Mouse (Mus musculus): Measurements from ENCODE around the gene Otor. TPM values are rescaled to one million over a fixed set of nuclear protein-coding genes. Genes with fewer than 3 reads are reported as not detected.

The Otor gene
- not detected in 2 replicates for polyA plus RNA-seq (2012; rRNA removed)

DNA sequence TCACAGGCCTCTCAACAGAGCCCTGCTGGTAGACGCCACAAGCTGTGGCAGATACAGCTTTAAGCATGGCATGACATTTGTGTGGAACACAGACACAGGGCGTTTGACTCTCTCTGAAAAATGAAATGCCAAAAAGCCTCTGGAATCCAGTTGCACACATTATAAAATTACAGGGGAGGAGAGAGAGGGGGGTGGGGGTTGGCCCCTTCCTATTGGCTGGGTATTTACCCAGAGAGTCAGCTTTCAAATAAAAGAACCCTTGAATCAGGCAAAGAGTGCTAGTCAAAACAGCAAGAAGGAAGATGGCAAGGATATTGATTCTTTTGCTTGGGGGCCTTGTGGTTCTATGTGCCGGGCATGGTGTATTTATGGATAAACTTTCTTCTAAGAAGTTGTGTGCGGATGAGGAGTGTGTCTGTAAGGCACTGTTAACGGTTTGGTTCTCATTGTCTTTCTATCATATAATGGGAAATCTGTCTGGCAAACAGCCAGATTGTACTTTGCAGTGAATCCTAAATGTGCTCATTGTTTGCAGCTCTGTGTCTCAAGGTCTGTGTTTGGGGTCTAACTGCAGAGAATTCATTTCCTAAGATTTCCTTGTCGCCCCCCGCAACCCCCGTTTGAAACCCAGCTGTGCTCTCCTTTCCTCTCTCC is at the start of gene Otor:
Otor (plus strand) TSS at position 276 of the 654 bp plus-strand sequence.
- no peak for DNase-seq
- H3K4me3 ChIP-seq (replicated peaks; ENCODE audit: extremely low read depth, low read depth, low read length) = no peak within 1 kb of the TSS
- no peaks in the 10 kb centered on the region; the same call in 1 of the 2 replicates for H3K4me1 ChIP-seq (ENCODE audit: control insufficient read depth, insufficient read depth, low read length)
- no peak for TF ChIP-seq POLR2A (IDR thresholded peaks at IDR 0.05; ENCODE audit: borderline replicate concordance, extremely low read depth, low read depth, low read length)
- no peak for TF ChIP-seq CTCF (IDR thresholded peaks at IDR 0.05; ENCODE audit: insufficient read depth, low read length)
- WGBS = 41% methylated on average over 8 of the region's 8 CpGs

DNA sequence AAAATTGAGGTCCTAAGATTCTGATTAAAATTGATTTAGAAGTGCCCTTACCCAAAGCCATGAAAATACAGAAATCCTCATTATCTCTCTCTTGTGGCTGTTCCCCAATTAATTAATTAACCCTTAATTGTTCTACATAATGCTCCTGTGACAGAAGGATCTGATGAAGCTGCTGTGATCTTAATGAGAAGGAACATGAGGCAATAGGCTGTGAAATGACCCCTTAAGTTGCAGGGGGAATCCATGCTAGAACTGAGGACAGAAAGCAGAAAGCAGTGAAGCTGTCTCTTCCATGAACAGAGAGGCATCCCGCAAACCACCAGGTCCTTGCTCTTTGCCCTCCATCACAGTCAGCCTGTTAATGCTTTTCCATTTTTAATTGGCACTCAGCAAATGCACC is 47.0 kb upstream of the Otor start:
- 90% methylated on average over 1 of the region's 1 CpGs for WGBS
- TF ChIP-seq POLR2A (IDR thresholded peaks at IDR 0.05; ENCODE audit: borderline replicate concordance, extremely low read depth, low read depth, low read length) = no peak
- no peaks in the 10 kb centered on the region; the same call in 1 of the 2 replicates for H3K4me1 ChIP-seq (ENCODE audit: control insufficient read depth, insufficient read depth, low read length)
- DNase-seq = no peak
- H3K4me3 ChIP-seq (replicated peaks; ENCODE audit: extremely low read depth, low read depth, low read length) = no peak overlapping the region

DNA sequence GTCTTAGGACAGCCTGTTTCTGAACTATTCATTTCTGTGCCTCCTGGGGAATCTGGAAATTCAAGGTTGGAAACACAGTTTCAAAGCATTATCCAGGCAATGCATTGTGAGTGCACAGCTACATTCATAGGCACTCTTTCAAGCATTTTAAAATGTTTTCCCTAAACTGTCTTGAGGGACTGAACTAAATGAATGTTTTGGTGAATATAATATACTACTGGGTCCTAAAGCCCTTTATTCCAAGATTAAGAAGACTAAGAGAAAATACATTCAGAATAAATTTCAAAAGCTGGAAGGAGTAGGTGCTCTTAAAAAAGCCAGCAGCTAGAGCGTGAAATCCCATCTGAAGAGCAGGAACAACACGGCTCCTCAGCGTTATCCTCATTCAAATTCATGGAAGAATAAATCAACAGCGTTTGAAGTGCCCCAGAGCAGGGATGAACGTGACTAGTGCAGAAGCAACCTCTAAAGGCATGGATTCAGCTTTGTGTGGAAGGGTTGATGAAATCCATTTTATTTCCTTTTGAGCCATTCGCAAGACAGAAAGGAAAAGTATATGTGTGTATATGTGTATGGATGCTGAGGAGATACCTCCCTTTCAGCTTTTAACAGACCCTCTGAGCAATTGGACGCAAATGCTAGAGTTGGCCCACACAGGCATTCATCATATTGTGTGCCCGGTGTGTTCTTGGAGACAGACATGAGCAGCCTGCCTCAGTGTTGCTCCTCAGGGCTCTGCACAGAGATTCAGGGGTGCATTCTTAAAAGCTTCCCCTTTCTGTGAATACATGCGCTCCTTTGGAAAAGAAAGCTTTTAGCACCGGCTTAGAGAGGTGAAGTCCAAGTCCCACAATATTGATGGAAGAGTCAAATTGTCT is 45.7 kb upstream of the Otor start:
- DNase-seq = no peak
- Histone ChIP-seq H3K4me3 (replicated peaks; ENCODE audit: extremely low read depth, low read depth, low read length) (no peak overlapping the region), H3K4me1 (ENCODE audit: control insufficient read depth, insufficient read depth, low read length) (no peaks in the 10 kb centered on the region; the same call in 1 of the 2 replicates)
- 78% methylated on average over 10 of the region's 10 CpGs for WGBS
- TF ChIP-seq CTCF (IDR thresholded peaks at IDR 0.05; ENCODE audit: insufficient read depth, low read length) (no peak), POLR2A (IDR thresholded peaks at IDR 0.05; ENCODE audit: borderline replicate concordance, extremely low read depth, low read depth, low read length) (no peak)

DNA sequence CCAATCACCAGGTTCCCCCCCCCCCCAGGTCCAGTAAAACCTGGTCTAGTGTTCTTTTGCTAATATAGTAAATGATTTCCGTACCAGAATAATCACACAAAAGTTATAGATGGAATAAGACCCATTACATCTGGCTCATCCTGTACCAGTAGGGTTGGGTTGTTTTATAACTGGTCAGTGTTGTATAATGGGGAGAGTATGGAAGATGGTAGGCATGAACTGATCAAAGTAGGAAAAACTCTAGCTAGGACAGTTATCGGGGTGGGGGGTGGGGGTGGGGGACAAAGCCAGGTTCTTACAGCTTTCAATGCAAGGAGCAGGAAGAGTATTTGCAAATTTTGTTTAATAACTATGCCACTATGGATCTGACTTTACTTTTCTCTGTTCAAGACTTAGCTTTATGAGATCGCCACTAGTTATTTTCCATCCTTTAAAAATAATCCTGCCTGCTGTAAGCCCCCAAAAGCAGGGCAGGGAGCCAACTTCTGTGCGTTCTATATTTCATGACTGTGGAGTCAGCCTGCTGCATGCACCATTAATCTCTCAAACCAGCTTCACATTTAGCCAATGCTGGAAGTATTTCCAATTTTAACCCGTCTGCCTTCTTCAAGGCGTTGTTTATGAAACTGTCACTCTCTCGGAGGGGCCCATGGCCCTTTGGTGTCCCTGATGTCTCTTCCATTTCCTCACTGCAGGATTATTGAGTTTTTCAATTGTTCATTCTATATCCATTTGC is 43.8 kb upstream of the Otor start:
- H3K4me3 ChIP-seq (replicated peaks; ENCODE audit: extremely low read depth, low read depth, low read length) = no peak overlapping the region

DNA sequence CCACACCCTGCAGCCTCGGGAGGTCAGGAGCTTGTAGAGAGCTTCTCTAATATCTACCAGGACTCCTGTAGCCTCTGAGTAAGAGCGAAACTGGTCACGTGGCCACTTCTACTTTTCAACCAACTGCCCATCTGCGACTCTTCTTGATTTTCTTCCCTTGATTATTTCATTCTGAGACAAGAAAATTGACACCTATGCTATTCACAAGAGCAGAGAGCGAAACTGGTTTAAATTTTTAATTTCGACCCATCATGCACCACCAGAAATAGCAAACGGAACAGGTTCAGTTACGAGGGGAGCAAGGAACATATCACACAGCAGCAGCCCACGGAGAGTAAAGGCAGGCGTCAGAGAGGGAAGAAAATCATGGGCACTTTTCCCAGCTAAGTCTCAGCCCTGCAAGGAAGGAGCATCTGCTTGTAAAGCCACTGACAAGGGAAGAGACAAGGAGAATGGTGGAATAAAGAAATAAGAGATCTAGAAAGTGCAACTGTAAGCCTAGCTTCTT is 43.1 kb upstream of the Otor start:
- Histone ChIP-seq H3K4me3 (replicated peaks; ENCODE audit: extremely low read depth, low read depth, low read length) (no peak overlapping the region), H3K4me1 (ENCODE audit: control insufficient read depth, insufficient read depth, low read length) (no peaks in the 10 kb centered on the region; the same call in 1 of the 2 replicates)
- DNase-seq = no peak
- TF ChIP-seq POLR2A (IDR thresholded peaks at IDR 0.05; ENCODE audit: borderline replicate concordance, extremely low read depth, low read depth, low read length) (no peak), CTCF (IDR thresholded peaks at IDR 0.05; ENCODE audit: insufficient read depth, low read length) (no peak)
- WGBS = 45% methylated on average over 10 of the region's 10 CpGs

More for the DNA sequence above, 43.8 kb upstream of the Otor start:
- no peak for TF ChIP-seq CTCF (IDR thresholded peaks at IDR 0.05; ENCODE audit: insufficient read depth, low read length)
- TF ChIP-seq POLR2A (IDR thresholded peaks at IDR 0.05; ENCODE audit: borderline replicate concordance, extremely low read depth, low read depth, low read length) = no peak
- no peak for DNase-seq
- WGBS = 48% methylated on average over 7 of the region's 7 CpGs
- H3K4me1 ChIP-seq (ENCODE audit: control insufficient read depth, insufficient read depth, low read length) = no peaks in the 10 kb centered on the region; the same call in 1 of the 2 replicates

DNA sequence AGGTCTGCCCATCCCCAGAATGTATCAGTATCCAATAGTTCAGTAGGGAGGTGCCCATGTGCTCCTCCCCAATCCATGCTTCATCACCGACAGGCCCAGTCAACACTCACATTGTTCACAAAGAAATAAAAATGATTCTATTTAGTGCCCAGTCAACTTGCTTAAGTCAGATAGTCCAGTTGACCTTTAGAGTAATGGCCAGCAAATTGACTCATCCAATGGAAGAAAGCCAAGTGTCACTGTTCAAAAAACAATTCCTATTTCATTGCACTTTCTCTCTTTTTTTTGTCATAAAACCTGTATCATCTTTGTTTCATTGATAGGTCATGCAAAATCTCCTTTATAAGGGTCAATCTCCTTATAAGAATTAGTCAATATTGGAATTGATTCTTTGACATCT is 36.7 kb upstream of the Otor start:
- Histone ChIP-seq H3K4me3 (replicated peaks; ENCODE audit: extremely low read depth, low read depth, low read length) (no peak overlapping the region), H3K4me1 (ENCODE audit: control insufficient read depth, insufficient read depth, low read length) (no peaks in the 10 kb centered on the region)
- no peak for TF ChIP-seq CTCF (IDR thresholded peaks at IDR 0.05; ENCODE audit: insufficient read depth, low read length)
- TF ChIP-seq POLR2A (IDR thresholded peaks at IDR 0.05; ENCODE audit: borderline replicate concordance, extremely low read depth, low read depth, low read length) = no peak
- WGBS = 88% methylated on average over 1 of the region's 1 CpGs
- DNase-seq = no peak

DNA sequence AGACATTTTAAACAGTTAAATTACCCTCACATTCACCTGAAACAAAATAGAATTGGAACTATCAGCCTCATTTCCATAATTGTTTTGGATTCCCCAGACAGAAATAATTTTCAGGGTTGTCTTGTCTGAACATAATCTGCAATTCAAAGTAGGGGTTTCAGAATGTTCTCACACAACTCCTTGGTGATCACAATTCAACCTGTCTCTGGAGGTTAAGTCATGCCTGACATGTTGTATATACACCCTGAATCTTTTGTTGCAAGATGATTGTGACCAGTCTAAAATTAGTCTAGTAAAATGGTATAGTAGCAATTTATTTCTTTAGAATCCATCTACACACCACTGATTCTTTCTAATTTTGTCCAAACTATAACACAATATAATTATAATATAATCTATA is 23.0 kb upstream of the Otor start:
- TF ChIP-seq POLR2A (IDR thresholded peaks at IDR 0.05; ENCODE audit: borderline replicate concordance, extremely low read depth, low read depth, low read length) (no peak), CTCF (IDR thresholded peaks at IDR 0.05; ENCODE audit: insufficient read depth, low read length) (no peak)
- H3K4me3 ChIP-seq (replicated peaks; ENCODE audit: extremely low read depth, low read depth, low read length) = no peak overlapping the region
- no peak for DNase-seq
- no peaks in the 10 kb centered on the region for H3K4me1 ChIP-seq (ENCODE audit: control insufficient read depth, insufficient read depth, low read length)

DNA sequence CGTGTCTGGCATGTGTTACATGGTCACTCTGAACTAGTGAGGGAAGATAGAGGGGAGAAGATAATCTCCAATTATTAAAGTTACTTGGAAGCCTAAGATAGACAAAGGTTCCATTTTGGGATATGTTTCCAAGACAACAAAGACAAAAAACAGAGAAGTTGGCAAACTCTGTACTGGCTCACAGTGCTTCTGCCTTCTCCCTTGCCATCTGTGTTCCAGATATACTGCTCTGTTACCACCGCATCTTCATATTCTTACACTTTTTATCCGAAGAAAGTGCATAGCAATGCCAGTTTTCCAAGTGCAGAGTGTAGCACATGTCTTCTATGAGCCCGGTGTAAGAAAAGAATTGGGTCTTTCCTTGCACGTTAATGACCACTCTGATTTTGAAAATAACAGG is 21.5 kb upstream of the Otor start:
- WGBS = 64% methylated on average over 5 of the region's 5 CpGs
- TF ChIP-seq CTCF (IDR thresholded peaks at IDR 0.05; ENCODE audit: insufficient read depth, low read length) = no peak
- no peak for TF ChIP-seq POLR2A (IDR thresholded peaks at IDR 0.05; ENCODE audit: borderline replicate concordance, extremely low read depth, low read depth, low read length)

DNA sequence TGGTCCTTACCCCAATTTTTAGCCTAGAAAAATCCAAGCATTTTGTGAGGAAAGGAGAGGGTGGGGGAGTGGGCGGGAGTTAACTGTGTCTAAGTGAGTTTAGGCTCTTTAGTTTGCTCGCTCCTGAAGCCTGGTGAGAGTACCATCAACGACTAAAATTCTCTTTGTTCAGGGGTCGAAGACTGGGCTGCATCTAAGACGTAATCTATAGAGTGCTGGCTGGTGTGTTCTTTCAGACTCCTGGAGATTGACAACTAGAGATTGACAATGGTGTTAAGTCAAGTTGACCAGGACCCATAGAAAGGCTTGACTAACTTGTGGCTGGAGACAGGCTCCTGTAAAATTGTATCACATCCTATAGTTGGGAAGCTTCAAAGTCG is 15.9 kb upstream of the Otor start:
- Histone ChIP-seq H3K4me1 (ENCODE audit: control insufficient read depth, insufficient read depth, low read length) (peaks cover 9% of the 10 kb centered on the region), H3K4me3 (replicated peaks; ENCODE audit: extremely low read depth, low read depth, low read length) (peak overlapping the region; percentile 96)
- WGBS = 47% methylated on average over 6 of the region's 6 CpGs
- TF ChIP-seq CTCF (IDR thresholded peaks at IDR 0.05; ENCODE audit: insufficient read depth, low read length) = no peak
- DNase-seq = no peak

More for the DNA sequence above, 21.5 kb upstream of the Otor start:
- Histone ChIP-seq H3K4me3 (replicated peaks; ENCODE audit: extremely low read depth, low read depth, low read length) (no peak overlapping the region), H3K4me1 (ENCODE audit: control insufficient read depth, insufficient read depth, low read length) (no peaks in the 10 kb centered on the region)
- no peak for DNase-seq

All from lung, adult 2 months (tissue).